Mouse (Mus musculus) heart, embryonic 12.5 days (tissue): ENCODE data around the gene Dapk1. TPM values are rescaled to one million over a fixed set of nuclear protein-coding genes. Genes with fewer than 3 reads are reported as not detected.

ENCODE experiments used
- ATAC-seq: fragments of 200-750 bp; cut with Nextera tagmentation; 2 replicates; pipeline ENCODE4 v1.8.0; 2017; ENCODE audit warnings: moderate TSS enrichment, moderate library complexity; ENCODE audit not compliant: insufficient number of reproducible peaks, low FRiP score
- H3K27ac ChIP-seq: fragments of 300-500 bp; sonication (generic); 2 replicates; pipeline ENCODE4 v1.5.1; 2016; ENCODE audit warnings: mild to moderate bottlenecking, moderate library complexity; ENCODE audit not compliant: poor library complexity, severe bottlenecking
- H3K27me3 ChIP-seq: fragments of 300-500 bp; sonication (generic); replicated peaks from 2 replicates; pipeline ENCODE4 v1.6.1; 2016; ENCODE audit warnings: mild to moderate bottlenecking, moderate library complexity
- H3K36me3 ChIP-seq: fragments of 300-500 bp; sonication (generic); 2 replicates; pipeline ENCODE4 v1.6.1; 2016; ENCODE audit warnings: mild to moderate bottlenecking, moderate library complexity
- H3K4me1 ChIP-seq: fragments of 300-500 bp; sonication (generic); replicated peaks from 2 replicates; pipeline ENCODE4 v1.6.1; 2016; ENCODE audit warnings: mild to moderate bottlenecking
- H3K4me2 ChIP-seq: fragments of 300-500 bp; sonication (generic); 2 replicates; pipeline ENCODE4 v1.6.1; 2016; ENCODE audit warnings: mild to moderate bottlenecking, moderate library complexity
- H3K4me3 ChIP-seq: fragments of 300-500 bp; sonication (generic); 2 replicates; pipeline ENCODE4 v1.5.1; 2016; ENCODE audit warnings: mild to moderate bottlenecking
- H3K9ac ChIP-seq: fragments of 300-500 bp; sonication (generic); 2 replicates; pipeline ENCODE4 v1.6.1; 2016; ENCODE audit warnings: mild to moderate bottlenecking, moderate library complexity
- H3K9me3 ChIP-seq: fragments of 300-500 bp; sonication (generic); replicated peaks from 2 replicates; pipeline ENCODE4 v1.6.1; 2016; ENCODE audit warnings: mild to moderate bottlenecking, moderate library complexity
- WGBS: fragments of 180-500 bp; shearing (Covaris S2); methylation state at CpG from one replicate; pipeline ENCODE4 v1.1.7; 2016; 5-methylcytosine and 5-hydroxymethylcytosine counted together
- polyA plus RNA-seq: library from polyadenylated mRNA; unstranded; fragments of >200 nt; fragmentation: Nextera tagmentation; extraction: Ambion mirVana; gene quantifications from 2 replicates; pipeline ENCODE4 v1.2.1, GENCODE M21; 2016

The Dapk1 gene
- 12.5 and 15.8 TPM in 2 replicates for polyA plus RNA-seq

DNA sequence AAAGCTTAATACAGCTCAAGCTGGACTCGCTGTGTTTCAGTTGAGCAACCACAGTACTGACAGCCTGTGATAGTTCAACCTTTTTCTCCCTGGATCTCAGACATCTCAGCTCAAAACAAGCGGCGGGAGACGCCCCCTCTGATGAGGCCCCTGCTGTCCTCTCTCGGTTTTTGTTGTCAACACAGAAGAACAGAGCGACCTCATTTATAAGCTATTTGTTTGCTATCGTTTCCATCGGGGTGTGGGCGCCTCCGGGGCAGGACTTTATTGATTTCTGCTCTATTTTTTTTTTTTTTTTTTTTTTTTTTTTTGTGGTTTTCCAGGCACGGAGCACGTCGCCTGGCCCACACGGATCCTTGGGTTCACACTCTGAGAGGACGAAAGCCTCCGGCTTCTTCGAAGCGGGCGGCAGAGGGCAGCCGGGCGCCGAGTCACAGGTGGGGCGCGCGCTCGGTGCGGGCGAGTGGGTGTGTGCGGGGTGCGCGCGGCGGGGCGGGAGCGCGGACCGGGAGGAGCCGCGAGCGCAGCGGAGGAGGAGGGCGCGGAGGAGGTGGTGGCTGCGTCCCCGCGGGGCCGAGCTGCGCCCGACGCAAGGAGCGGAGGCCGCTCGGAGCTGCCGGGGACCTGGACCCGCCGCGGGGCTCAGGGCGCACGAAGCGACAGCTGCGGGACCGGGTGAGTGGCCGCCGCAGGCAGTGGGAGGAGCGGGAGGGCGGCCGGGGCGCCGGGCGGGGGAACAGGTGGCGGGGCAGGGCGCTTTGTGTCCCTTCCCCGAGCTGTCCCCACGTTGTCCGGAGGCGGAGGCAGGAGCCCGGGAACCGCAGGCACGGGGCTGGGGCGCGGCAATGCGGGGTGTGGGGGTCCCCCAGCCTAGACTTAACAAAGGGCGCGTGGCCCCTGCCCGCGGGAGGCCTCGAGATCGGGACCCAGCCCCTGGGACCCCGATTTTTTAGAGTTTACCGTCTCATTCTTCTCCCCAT lies at the start of gene Dapk1:
Dapk1 (plus strand) TSS at position 512 of the 980 bp plus-strand sequence.
- no peaks in the 10 kb centered on the region for H3K27me3 ChIP-seq
- H3K4me3 ChIP-seq, result peak within 1 kb of the TSS; percentile 98
- under 1% methylated on average over 84 of the region's 90 CpGs for WGBS
- H3K9ac ChIP-seq, result peak within 1 kb of the TSS; percentile 91
- no peaks in the 10 kb centered on the region for H3K9me3 ChIP-seq
- peak; percentile 88 for ATAC-seq
- H3K27ac ChIP-seq, result peak within 1 kb of the TSS; percentile 48
- H3K36me3 ChIP-seq, result no peaks in the 10 kb centered on the region; the same call in 1 of the 2 replicates
- no peaks in the 10 kb centered on the region for H3K4me1 ChIP-seq
- H3K4me2 ChIP-seq, result peak within 1 kb of the TSS; percentile 90

- ATAC-seq, result no peak
- 53% methylated on average over 3 of the region's 3 CpGs for WGBS
Measured at GRCm38 (mm10) chr13:60553326-60553725, 48.4 kb upstream of the Dapk1 start.

DNA sequence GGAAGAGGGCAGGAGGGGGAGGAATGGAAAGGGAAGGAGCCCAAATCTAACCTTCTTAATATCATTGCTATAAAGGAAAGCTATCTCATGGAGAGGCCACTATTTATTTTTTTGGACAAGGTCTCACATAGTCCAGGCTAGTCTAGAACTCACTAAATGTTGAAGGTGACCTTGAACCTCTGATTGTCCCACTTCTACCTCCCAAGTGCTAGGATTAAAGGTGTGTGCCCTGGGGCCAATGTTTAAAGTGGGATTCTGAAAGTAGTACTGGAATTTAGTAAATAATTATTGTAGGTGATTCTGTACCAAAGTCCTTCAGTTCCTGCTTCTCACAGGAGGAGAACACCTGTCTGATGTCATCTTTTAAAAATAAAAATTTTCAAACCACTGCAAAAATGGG lies 45.3 kb upstream of the Dapk1 start:
- no peak overlapping the region for H3K9ac ChIP-seq
- no peaks in the 10 kb centered on the region for H3K36me3 ChIP-seq
- H3K4me1 ChIP-seq, result no peaks in the 10 kb centered on the region
- H3K4me3 ChIP-seq, result no peak overlapping the region
- H3K4me2 ChIP-seq, result no peak overlapping the region
- no peaks in the 10 kb centered on the region for H3K27me3 ChIP-seq
- H3K9me3 ChIP-seq, result no peaks in the 10 kb centered on the region
- ATAC-seq, result no peak
- H3K27ac ChIP-seq, result no peak overlapping the region

More at GRCm38 (mm10) chr13:60553326-60553725, 48.4 kb upstream of the Dapk1 start:
- H3K27me3 ChIP-seq, result no peaks in the 10 kb centered on the region
- no peak overlapping the region for H3K4me2 ChIP-seq
- no peak overlapping the region for H3K27ac ChIP-seq
- H3K4me1 ChIP-seq, result no peaks in the 10 kb centered on the region
- H3K36me3 ChIP-seq, result no peaks in the 10 kb centered on the region
- H3K9me3 ChIP-seq, result no peaks in the 10 kb centered on the region
- no peak overlapping the region for H3K9ac ChIP-seq
- no peak overlapping the region for H3K4me3 ChIP-seq

DNA sequence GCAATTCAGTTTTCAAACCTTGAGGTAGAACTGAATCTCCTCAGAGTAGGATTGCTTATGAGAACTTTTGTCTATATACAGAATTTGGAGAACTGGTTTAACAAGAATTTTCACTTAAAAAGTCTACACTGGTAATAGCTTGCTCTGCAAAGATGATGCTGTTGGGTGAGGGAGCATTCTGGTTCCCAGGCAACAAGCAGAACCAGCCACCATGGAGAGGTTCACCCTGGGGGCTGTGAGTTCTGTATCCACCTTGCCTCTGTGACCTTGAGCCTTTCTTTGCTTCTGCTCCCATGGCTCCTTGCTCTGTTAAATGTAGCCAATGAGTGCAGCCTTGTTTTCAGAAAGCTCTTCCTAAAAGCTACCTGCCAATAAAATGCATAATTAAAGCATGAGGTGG lies 44.8 kb upstream of the Dapk1 start:
- H3K27ac ChIP-seq, result no peak overlapping the region
- no peak for ATAC-seq
- H3K4me1 ChIP-seq, result no peaks in the 10 kb centered on the region
- no peaks in the 10 kb centered on the region for H3K27me3 ChIP-seq
- no peaks in the 10 kb centered on the region for H3K9me3 ChIP-seq
- H3K36me3 ChIP-seq, result no peaks in the 10 kb centered on the region
- H3K4me3 ChIP-seq, result no peak overlapping the region
- H3K4me2 ChIP-seq, result no peak overlapping the region
- no peak overlapping the region for H3K9ac ChIP-seq

GRCm38 (mm10) chr13:60564303-60564702 lies 37.4 kb upstream of the Dapk1 start:
- WGBS, result 67% methylated on average over 6 of the region's 6 CpGs
- Histone ChIP-seq H3K4me1 (no peaks in the 10 kb centered on the region), H3K4me2 (no peak overlapping the region), H3K4me3 (no peak overlapping the region), H3K27me3 (no peaks in the 10 kb centered on the region), H3K36me3 (no peaks in the 10 kb centered on the region), H3K9me3 (no peaks in the 10 kb centered on the region), H3K9ac (no peak overlapping the region), H3K27ac (no peak overlapping the region)
- no peak for ATAC-seq

DNA sequence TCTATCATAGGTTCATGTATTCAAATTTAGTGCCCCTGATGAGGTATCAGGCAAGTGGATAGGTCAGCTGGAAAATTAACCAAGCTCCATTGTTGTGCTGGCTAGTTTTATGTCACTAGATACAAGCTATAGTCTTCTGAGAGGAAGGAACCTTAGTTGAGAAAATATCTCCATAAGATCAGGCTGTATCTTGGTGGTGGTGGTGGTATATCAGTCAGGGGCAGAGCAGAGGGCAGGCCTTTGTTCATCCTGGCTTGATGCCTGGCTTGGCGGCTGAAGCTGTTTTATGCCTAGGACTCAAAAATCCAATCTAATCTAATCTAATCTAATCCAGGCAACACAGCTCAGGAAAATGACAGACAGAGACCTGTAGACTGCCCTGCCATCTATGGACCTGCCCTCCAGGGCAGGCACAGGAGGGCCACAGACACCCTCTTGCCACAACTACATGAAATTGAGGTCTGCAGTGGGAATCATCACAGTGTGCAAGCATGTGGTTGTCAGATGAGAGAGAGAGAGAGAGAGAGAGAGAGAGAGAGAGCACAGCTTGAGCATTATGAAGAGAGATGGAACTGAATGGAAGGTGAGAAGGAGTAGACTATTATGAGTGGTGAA lies 32.7 kb upstream of the Dapk1 start:
- H3K36me3 ChIP-seq, result no peaks in the 10 kb centered on the region
- no peak overlapping the region for H3K27ac ChIP-seq
- H3K4me3 ChIP-seq, result no peak overlapping the region
- WGBS, result 89% methylated on average over 1 of the region's 1 CpGs
- H3K4me2 ChIP-seq, result no peak overlapping the region
- H3K27me3 ChIP-seq, result no peaks in the 10 kb centered on the region
- ATAC-seq, result no peak
- H3K4me1 ChIP-seq, result no peaks in the 10 kb centered on the region
- no peaks in the 10 kb centered on the region for H3K9me3 ChIP-seq
- H3K9ac ChIP-seq, result no peak overlapping the region

- no peak for ATAC-seq
- Histone ChIP-seq H3K4me2 (no peak overlapping the region), H3K9ac (no peak overlapping the region), H3K27ac (no peak overlapping the region), H3K4me3 (no peak overlapping the region), H3K27me3 (no peaks in the 10 kb centered on the region), H3K36me3 (no peaks in the 10 kb centered on the region), H3K4me1 (no peaks in the 10 kb centered on the region), H3K9me3 (no peaks in the 10 kb centered on the region)
- WGBS, result 94% methylated on average over 1 of the region's 1 CpGs
Measured at GRCm38 (mm10) chr13:60569549-60569941, 32.2 kb upstream of the Dapk1 start.

DNA sequence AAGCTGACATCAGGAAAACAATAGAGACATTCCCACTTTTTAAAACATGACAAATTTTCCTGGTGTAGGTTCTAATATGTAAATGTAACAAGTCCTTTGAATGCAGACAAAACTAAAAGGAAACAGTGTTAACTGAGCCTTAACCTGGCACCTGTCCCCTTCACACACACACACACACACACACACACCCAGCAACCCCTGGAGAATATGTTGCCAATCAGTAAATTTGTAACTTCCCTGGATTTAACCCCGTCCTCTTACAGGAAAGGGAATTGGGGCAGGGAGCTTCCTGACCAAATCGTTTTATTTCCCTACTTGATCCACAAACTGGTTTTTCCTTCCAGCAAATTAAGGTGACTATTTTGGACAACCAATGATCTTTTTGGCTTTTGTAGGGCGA lies 28.2 kb upstream of the Dapk1 start:
- 67% methylated on average over 3 of the region's 3 CpGs for WGBS
- H3K36me3 ChIP-seq, result no peaks in the 10 kb centered on the region
- no peaks in the 10 kb centered on the region for H3K27me3 ChIP-seq
- no peaks in the 10 kb centered on the region for H3K9me3 ChIP-seq
- no peaks in the 10 kb centered on the region for H3K4me1 ChIP-seq
- no peak overlapping the region for H3K9ac ChIP-seq
- no peak for ATAC-seq
- H3K4me3 ChIP-seq, result no peak overlapping the region
- H3K4me2 ChIP-seq, result no peak overlapping the region
- H3K27ac ChIP-seq, result no peak overlapping the region

DNA sequence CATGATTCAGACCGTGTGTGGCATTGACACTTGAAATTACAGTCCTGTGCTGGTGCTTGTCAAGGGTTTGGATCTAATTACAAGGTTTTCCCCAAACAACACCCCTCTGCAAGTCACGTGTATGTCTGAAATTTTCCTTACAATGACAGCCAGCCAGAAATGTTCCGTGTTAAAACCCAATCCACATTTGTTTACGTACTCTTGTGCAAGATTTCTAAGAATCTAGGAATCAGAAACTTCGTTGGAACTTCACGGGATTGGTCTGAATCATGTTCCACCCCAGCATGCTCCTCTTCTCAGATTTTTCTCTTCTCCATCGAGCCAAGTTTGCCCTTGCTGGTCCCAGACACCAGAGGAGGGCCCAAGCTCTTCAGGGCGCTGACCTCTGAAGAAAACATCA lies 27.8 kb upstream of the Dapk1 start:
- H3K27ac ChIP-seq, result no peak overlapping the region
- H3K27me3 ChIP-seq, result no peaks in the 10 kb centered on the region
- no peaks in the 10 kb centered on the region for H3K36me3 ChIP-seq
- H3K9ac ChIP-seq, result no peak overlapping the region
- H3K4me3 ChIP-seq, result no peak overlapping the region
- no peak overlapping the region for H3K4me2 ChIP-seq
- no peaks in the 10 kb centered on the region for H3K4me1 ChIP-seq
- 77% methylated on average over 8 of the region's 8 CpGs for WGBS
- no peak for ATAC-seq
- no peaks in the 10 kb centered on the region for H3K9me3 ChIP-seq

- 68% methylated on average over 3 of the region's 3 CpGs for WGBS
- no peaks in the 10 kb centered on the region for H3K36me3 ChIP-seq
- ATAC-seq, result no peak
- no peak overlapping the region for H3K4me2 ChIP-seq
- H3K9ac ChIP-seq, result no peak overlapping the region
- no peaks in the 10 kb centered on the region for H3K9me3 ChIP-seq
- H3K4me3 ChIP-seq, result no peak overlapping the region
- no peaks in the 10 kb centered on the region for H3K4me1 ChIP-seq
- no peaks in the 10 kb centered on the region for H3K27me3 ChIP-seq
- no peak overlapping the region for H3K27ac ChIP-seq
Measured at GRCm38 (mm10) chr13:60578541-60578940, 23.2 kb upstream of the Dapk1 start.

DNA sequence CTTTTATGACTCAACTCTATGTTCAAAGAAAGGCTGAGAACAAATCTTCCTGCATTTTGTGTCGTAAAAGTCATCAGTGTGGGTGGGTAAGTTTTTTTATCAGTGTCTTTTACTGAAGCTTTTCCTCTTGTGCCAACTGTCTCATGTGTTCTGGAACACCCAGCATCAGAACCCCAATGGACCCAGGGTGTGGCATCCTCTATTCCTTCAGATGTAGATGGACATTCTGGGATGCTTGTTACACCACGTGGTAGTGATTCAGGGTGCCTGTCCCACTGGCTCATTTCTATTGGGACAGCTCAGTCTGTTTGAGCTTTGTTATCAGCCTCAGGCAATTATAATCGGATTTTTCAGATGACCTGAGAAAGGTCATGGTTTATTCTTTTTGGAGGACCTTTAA lies 6.9 kb upstream of the Dapk1 start:
- H3K36me3 ChIP-seq, result no peaks in the 10 kb centered on the region
- WGBS, result 72% methylated on average over 3 of the region's 3 CpGs
- no peak overlapping the region for H3K27ac ChIP-seq
- no peak overlapping the region for H3K9ac ChIP-seq
- no peak overlapping the region for H3K4me3 ChIP-seq
- no peak overlapping the region for H3K4me2 ChIP-seq
- ATAC-seq, result no peak
- H3K27me3 ChIP-seq, result no peaks in the 10 kb centered on the region
- H3K9me3 ChIP-seq, result no peaks in the 10 kb centered on the region
- no peaks in the 10 kb centered on the region for H3K4me1 ChIP-seq
